Mouse (Mus musculus) thymus, postnatal 25 days (tissue): ENCODE results near the gene Ranbp10.

Source experiments
- DNase-seq: peaks from one replicate; pipeline ENCODE4 v3.0.0; 2022

The Ranbp10 gene

DNA sequence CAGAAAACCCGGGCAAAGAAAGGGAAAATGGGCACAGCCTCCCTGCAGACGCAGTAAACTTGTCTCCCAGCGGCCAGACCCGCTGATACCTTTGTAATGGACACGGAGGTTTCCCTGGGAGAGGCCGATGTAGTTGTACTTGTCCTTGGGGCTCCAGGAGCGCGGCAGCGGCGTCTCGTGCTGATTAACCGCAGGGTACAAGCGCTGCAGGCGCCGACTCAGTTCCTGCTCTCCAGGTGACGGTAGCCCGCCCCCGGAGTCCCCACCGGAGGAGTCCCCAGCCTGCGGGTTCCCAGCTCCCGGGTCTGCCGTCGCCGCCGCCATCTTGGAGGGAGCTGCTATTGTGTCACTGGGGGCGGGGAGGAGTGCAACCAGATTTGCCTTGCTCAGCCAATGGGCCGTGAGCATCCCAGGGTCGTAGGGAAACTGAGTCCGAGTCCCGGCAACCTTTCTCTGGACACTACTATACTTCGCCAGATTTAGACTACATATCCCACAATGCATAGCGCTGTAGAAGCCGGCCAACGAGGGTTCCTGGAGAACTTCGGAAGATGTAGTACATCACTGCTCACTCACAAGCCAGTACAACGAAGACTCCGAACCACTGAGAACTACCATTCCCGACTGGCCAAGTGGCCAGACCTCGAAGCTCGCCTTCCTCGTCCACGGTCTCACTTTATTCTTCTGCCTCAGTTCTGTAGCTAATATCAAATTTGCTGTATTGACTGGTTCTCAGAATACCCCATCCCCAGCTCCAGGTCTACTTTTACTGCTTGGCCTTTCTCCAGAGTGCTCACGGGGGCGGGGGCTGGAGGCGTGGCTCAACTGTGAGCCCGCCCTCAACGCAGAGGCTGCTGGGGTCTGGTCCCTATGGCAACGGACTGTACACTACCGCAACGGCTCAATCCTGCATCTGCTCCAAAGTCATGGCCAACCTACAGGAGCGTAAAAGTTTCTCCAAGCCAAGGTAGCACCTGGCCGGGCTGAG, at the start of gene Ranbp10, which contains the start of gene Tsnaxip1:
Gene Ranbp10, minus strand, starts transcription at position 490 of the 988 bp plus-strand sequence.
Gene Tsnaxip1, plus strand, starts transcription at position 871 of the 988 bp plus-strand sequence.
- peak; percentile 94 for DNase-seq

DNA sequence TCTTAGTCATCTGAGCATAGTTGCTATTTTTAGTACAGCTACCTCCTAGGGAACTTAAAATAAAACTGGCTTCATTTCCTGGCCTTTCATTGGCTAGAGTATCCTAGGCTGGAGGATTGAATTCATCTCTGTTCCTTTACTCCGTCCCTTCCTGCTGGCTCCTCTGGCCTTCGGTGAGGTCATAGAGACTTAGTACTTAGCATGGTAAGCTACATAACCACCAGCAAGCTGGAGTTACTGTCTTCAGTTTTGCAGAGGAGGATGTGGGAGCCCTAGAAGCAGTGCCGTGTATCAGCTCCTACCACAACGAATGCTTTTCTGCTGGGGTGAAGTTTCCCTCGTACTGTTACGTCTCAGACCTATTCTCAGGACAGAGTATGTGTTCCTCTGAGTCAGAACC, 47.2 kb upstream of the Ranbp10 start:
- no peak for DNase-seq

DNA sequence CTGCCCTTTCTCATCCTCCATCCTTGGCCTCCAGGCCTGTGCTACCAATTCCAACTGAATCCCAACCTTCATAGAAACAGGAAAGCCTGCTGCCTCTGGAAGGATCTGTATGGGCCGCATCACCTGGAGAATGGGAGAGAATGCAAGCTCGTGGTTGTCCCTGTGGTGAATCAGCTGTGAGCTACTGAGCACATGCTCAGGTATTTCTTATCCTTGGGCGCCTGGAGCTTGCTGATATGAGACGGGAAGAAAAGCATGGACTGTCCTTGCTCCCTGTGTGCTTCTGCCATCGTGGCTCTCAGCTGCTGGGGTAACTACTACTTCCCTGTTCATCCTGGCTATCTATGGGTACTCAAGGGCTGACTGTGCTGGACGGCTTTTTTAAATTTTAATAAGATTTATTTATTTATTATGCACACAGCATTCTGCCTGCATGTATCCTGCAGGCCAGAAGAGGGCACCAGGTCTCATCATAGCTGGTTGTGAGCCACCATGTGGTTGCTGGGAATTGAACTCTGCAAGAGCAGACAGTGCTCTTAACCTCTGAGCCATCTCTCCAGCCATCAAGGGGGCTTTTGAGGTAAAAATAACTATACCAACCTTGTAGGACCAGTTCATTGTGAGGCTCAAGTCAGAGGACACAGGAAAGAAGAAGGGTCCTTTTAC, 39.3 kb upstream of the Ranbp10 start:
- DNase-seq, result no peak

DNA sequence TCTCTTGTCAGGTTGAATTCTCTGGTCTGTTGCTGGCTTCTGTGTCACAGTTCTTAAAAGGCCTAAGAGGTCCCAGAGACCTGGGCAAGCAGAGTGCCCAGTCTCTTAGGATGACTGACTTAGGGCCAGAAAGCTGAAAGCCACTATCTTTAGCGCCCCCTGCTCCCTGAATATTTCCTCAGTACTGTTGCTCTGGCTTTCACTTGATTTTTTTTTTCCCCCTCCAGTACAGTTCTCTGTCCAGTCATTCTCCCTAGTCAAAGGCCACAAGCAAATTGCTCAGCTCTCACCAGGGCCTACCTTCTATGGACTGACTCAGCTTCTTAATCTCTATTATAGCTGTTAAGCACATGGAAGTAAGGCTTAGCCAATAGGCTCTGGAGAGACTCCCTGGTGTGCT, 34.8 kb upstream of the Ranbp10 start:
- peak; percentile 26 for DNase-seq

DNA sequence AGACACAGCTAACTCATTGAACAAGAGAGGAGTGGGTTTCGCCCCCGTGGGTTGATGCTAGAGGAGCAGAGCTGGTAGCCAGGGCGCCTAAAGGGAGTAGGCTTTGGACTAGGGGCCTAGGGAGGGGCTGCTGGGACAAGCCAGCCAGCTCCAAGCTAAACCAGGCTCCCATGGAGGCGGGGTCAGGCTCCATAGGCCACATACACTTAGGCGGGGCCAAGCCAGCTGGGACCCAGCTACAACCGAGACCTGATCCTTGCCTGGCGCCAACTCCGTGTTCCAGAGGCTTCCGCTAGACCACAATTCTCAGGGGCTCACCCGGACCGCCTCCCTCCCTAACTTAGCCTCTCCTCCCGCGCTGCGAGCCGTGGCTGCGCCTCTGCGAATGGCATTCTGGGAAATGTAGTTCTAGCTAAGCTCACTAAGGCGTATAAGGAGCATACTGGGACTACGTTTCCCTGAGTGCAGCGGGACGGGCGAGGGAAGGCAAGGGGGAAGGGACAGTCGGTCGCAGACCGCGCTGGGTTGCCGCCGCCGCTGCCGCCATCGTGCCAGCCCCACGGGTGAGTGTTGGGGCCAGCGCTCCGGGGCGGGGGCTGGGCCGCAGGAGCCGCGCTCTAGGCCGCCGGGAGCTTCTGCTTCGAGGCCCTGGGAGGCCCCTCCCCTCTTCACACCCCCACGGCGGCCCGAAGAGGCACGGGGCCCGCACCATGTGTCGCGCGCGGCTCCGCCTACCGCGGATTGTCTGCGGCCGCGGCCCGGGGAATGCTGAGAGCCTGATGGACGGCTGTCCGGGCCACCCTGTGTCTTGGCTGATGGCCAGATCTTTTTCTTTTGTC, 33.2 kb upstream of the Ranbp10 start, which contains the start of gene Nutf2:
Gene Nutf2, plus strand, starts transcription at position 438 of the 839 bp plus-strand sequence.
- peak; percentile 89 for DNase-seq

DNA sequence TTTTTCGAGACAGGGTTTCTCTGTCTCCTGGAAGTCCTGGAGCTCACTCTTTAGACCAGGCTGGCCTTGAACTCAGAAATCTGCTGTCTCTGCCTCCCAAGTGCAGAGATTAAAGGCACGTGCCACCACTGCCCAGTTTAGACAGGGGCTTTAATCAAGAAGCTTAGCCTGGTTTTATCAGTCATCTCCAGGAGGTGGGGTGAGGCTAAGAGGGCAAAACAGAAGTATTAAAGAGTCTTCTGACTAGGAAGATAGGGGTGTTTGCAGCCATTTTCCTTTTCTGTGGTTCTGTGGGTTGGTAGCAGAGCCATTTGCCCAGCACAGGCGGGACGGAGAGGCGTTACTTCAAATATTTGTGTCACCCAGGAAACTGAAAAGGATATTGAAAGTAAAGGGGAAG, 32.2 kb upstream of the Ranbp10 start:
- no peak for DNase-seq

DNA sequence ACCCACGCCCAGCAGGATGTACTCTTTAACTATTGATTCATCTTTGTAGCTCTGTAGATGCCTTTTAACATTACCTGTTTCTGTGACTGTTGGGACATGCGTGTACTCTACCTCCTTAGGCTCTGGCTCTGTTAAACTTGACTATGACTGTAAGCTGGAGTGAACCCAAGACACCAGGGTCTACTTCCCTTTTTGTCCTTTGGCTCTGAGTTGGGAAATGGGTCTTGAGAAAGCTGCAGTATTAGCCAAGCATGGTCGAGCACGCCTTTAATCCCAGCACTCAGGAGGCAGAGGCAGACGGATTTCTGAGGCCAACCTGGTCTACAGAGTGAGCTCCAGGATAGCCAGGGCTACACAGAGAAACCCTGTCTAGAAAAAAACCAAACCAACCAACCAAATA, 31.3 kb upstream of the Ranbp10 start:
- no peak for DNase-seq

DNA sequence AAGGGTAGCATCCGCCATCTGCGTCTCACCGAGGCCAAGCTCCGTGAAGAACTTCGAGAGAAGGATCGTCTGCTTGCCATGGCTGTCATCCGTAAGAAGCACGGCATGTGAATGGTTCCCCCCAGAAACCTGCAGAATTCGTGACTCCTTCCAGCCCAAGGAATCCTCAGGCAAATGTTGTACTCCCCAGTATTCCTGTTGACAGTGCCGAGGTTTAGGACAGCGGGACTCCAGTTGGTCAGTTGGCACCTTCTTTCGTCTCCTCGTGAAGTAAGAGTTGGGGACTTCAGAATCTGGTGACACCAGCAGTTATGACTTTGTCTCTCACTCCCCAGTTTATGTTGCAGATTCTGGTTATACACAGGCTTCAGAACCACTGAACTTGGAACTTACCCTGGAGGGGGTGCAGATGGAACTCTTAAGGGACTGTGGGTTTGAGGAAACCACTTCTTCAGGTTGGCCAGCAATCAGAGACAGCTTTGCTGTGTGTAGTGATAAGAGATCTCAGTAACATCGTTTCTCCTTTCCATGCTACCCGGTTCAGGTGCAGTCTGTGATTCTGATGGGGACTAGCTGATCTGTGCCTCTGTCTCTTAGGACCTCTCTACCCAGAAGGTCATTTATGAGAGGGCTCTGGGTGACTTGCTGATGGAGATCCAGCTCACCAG, 29.2 kb upstream of the Ranbp10 start:
- no peak for DNase-seq

DNA sequence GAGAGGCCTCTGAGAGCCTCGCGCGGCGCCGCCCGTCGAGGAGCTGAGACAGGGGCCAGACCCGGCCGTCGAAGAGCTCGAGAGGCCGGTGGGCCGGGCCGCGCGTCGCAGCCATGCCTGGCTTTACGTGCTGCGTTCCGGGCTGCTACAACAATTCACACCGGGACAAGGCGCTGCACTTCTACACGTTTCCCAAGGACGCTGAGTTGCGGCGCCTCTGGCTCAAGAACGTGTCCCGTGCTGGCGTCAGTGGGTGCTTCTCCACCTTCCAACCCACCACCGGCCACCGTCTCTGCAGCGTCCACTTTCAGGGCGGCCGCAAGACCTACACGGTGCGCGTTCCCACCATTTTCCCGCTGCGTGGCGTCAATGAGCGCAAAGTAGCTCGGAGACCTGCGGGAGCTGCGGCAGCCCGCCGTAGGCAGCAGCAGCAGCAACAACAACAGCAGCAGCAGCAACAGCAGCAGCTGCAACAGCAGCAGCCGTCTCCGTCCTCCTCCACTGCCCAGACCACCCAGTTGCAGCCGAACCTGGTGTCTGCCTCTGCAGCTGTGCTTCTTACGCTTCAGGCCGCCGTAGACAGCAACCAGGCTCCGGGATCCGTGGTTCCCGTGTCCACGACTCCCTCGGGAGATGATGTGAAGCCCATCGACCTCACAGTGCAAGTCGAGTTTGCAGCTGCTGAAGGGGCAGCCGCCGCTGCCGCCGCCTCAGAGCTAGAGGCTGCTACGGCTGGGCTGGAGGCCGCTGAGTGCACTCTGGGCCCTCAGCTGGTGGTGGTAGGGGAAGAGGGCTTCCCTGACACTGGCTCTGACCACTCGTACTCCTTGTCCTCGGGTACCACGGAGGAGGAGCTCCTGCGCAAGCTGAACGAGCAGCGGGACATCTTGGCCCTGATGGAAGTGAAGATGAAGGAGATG, 28.4 kb upstream of the Ranbp10 start:
- DNase-seq, result peak; percentile 46

DNA sequence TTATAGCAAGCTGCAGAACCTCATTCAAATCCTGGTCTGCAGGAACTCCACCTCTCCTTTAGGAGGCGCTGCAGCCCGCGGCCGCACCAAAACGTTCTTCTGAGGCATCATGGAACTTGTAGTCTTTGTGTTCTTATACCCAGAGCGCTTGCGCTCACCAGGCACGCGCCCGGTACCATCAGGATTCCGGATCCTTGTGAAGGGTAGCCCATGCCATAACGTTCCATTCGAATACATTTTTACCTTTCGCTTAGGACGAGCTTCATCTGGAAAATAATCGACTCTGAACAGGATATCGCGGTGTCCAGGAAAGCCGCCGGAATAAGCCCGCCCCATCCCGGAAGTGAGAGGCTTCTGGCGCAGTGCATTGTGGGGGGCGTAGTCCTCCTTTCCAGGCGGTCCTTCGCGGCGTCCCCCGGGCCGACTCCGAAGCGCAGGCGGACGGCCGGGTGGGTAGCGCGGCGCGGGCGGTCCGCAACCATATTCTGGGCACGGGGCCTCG, 27.6 kb upstream of the Ranbp10 start, which contains the start of gene Thap11:
Gene Thap11, plus strand, starts transcription at position 418 of the 502 bp plus-strand sequence.
- DNase-seq, result peak; percentile 94

DNA sequence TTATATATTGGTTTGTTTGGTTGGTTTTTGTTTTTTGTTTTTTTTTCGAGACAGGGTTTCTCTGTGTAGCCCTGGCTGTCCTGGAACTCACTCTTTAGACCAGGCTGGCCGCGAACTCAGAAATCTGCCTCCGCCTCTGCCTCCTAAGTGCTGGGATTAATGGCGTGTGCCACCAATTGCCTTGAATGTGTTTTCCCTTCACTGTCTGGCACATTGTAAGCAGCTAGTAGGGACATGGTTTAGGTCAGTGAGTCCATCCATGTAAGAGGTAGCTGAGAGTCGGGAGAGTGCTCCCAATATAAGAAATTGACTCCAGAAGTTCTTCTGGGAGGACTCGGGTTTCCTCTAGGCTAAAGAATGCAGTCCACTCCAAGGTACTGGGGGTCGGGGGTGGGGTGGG, 27.2 kb upstream of the Ranbp10 start:
- DNase-seq, result no peak

DNA sequence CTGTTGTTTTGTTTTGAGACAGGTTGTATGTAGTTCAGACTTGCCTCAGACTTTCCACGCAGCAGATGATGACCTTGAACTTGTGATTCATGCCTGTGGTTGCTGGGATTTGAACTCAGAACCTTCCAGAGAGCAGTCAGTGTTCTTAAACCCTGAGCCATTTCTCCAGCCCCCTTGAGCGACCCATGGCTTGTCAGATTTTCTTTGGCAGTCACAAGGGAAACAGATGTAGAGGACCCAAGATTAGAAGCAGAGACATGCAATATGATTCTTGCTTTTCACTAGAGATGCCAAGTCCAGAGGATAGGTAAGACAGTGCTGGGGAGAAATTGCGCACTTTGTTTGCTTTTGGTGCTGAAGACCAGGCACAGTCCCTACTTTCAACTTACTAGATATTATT, 26.0 kb upstream of the Ranbp10 start, which contains the start of gene Cenpt:
Gene Cenpt, minus strand, starts transcription at position 101 of the 400 bp plus-strand sequence.
- DNase-seq, result no peak

DNA sequence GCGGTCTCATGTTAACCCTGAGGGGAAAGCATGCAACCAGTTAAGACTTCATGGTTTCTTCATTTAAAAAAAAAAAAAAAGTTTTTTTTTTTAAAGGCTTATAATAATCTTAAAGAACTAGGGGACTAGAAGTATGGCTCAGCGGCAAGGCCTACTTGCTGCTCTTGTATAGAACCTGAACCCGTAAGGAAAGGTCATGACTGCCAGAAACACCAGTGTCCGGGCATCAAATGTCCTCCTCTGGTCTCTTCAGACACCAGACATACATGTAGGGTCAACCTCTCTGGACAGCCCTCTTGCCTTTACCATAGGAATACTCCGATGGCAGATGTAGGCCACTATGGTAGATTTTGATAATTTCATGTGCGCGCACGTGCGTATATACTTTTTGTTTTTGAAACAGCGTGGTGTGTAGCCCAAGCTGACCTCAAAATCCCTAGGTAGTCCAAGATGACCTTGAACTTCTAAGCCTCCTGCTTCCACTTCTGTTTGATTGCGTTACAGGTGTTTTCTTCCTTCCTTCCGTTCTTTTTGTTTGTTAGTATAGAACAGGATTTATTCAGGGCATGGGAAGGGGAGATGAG, 25.1 kb upstream of the Ranbp10 start:
- no peak for DNase-seq

DNA sequence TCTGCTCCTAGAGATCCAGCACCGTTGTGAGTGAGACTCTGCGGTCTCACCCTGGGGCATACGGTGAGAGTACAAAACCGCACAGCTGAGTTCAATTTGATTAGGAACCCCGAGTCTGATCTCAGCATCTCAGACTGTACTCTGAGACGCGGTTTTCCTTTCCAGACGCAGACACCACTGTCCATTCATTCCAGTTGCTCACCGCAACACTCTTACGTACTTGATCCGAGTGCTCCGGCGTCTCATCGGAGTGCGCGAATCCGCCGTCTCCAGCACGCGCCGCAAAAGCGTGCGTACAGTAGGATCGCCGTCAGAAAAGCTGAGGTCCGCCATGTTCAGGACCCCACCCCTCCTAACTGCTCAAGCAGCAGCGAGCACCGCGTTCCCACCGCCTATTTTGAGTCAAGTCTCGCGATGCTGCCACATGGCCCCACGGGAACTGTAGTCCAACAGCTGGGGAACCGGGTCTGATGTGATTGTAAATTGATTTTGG, 24.5 kb upstream of the Ranbp10 start:
- DNase-seq, result peak; percentile 92

DNA sequence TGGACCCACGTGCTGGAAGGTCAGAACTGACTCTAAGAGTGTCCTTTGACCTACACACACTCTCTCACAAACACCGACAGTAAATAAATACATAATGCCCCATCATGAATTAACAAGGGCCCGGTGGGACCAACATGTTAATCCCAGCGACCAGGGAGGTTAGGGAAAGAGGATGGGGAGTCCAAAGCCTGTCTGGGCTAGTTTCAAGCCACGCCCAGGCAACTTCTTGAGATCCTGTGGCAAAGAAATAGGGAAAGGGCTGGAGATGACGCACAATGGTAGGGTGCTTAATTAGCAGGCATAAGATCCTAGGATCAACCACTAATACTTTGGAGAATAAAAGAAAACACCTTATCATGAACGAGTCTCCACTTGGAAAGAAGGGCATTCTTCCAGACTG, 23.5 kb upstream of the Ranbp10 start:
- no peak for DNase-seq

DNA sequence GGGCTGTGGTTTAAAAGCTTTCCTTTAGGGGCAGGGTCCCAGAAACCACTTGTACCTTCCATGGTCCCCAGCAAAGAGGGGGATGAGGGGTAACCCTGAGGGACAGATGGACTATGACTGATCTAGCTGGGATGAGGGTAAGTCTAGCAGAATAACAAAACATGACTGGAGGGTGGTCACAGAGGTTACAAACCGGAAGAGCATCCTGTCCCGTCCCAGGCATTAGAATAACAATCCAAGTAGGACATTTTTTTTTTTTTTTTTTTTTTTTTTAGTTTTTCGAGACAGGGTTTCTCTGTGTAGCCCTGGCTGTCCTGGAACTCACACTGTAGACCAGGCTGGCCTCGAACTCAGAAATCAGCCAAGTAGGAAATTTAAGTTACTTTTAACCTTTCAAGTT, 22.9 kb upstream of the Ranbp10 start:
- DNase-seq, result no peak

DNA sequence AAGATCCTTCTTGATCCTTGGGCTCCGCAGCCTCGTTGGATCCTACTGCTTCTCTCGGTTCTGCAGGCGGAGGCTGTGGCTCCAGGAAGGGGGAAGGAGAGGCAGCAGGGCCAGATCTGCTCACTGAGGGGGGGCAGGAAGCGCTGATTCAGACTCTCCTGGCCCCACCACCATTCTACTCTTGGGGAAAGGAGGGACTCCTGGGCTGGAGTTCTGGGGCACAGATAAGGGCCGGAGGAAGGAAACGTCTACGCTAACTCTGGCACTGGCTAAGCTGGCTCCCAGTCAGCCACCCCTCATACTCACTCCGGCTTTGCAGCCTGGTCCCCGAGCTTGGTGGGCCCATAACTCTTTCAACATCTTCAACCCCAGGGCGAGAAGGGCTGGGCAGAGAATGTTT, 19.5 kb upstream of the Ranbp10 start:
- no peak for DNase-seq

DNA sequence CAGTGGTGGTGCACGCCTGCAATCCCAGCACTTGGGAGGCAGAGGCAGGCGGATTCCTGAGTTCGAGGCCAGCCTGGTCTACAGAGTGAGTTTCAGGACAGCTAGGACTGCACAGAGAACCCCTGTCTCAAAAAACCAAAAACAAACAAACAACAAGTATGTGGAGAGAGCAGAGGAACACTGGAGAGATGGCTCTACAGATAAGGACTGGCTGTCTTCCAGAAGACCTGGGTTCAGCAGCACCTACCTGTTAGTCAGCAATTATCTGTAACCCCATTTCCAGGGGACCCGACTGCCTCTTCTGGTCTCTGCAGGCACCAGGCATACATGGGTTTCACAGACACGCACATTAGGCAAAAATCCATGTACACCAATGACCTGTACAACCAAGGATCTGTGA, 12.1 kb upstream of the Ranbp10 start:
- DNase-seq, result no peak

DNA sequence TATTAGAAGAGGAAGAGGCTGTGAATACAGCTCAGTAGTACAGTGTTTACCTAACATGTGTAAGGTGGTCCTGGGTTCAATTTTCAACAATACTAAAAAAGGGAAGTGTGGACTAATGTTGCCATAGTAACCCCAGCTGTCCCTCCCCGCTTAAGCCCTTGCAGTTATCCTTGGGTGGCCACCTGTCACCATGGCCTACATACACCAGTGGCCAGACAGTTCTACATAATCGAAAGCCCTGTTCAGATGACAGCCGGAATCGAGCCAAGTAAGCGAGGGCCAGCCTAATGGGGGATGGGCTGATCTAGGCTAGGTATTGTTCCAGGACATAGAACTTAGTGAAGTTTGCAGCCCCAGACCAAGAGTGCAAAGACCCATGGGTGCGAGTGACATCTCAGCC, 9.8 kb upstream of the Ranbp10 start:
- no peak for DNase-seq

DNA sequence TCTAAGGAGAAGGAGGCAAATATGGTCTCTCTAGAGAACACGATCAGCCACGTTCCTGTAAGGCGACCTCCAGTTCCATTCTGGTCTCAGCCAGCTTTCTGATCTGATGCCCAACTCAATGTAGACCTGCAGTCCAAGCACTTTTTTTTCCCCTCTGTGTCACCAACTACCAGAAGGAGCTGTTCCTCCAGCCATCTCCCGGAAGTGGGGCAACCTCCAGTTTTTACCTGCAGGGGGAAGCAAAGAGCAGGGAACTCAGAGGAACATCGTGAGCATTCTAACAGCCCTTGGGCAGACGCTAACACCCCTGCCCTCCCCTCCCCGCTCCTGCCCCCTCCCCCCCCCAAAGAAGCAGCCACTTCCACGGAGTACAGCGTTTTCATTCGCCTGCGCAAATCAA, 8.2 kb upstream of the Ranbp10 start:
- peak; percentile 90 for DNase-seq
